Mouse (Mus musculus) c-Kit-positive CD71-positive TER-119-negative erythroid progenitor cells, embryonic 14.5 days (primary cell): Measurements from ENCODE around the gene Erg.

Source experiments
- DNase-seq: peaks from one replicate; pipeline ENCODE4 v3.0.0-alpha.2; 2013; ENCODE audit warnings: low read depth

Erg gene

GRCm38 (mm10) chr16:95584751-95585528, 1.5 kb downstream of the Erg start:
- no peak for DNase-seq

- no peak for DNase-seq
These were observed 7.1 kb downstream of the Erg start for GRCm38 (mm10) chr16:95579289-95579688.

- no peak for DNase-seq
These were observed 13.2 kb downstream of the Erg start for GRCm38 (mm10) chr16:95573163-95573562.

GRCm38 (mm10) chr16:95570616-95571015, 15.8 kb downstream of the Erg start:
- DNase-seq: peak; percentile 32

- DNase-seq: no peak
These were observed 29.6 kb downstream of the Erg start for GRCm38 (mm10) chr16:95556834-95557233.

- no peak for DNase-seq
These were observed 33.3 kb downstream of the Erg start for GRCm38 (mm10) chr16:95553136-95553535.

GRCm38 (mm10) chr16:95552495-95552894, 33.9 kb downstream of the Erg start:
- no peak for DNase-seq

- DNase-seq: no peak
These were observed 35.9 kb downstream of the Erg start for GRCm38 (mm10) chr16:95550496-95550895.

- DNase-seq: no peak
These were observed 41.6 kb downstream of the Erg start for GRCm38 (mm10) chr16:95544753-95545152.

- no peak for DNase-seq
These were observed 42.9 kb downstream of the Erg start for GRCm38 (mm10) chr16:95543471-95543870.

- no peak for DNase-seq
These were observed 51.2 kb downstream of the Erg start for GRCm38 (mm10) chr16:95535151-95535550.

GRCm38 (mm10) chr16:95532387-95533077, 53.9 kb downstream of the Erg start:
- DNase-seq: no peak

- no peak for DNase-seq
These were observed 58.8 kb downstream of the Erg start for GRCm38 (mm10) chr16:95527561-95527960.

- DNase-seq: no peak
These were observed 66.9 kb downstream of the Erg start for GRCm38 (mm10) chr16:95519520-95519919.

GRCm38 (mm10) chr16:95506051-95506450, 80.3 kb downstream of the Erg start:
- DNase-seq: no peak

GRCm38 (mm10) chr16:95496582-95497300, 89.7 kb downstream of the Erg start:
- no peak for DNase-seq

GRCm38 (mm10) chr16:95494108-95494507, 92.3 kb downstream of the Erg start:
- DNase-seq: no peak

- no peak for DNase-seq
These were observed 93.1 kb downstream of the Erg start for GRCm38 (mm10) chr16:95493336-95493735.

GRCm38 (mm10) chr16:95492146-95492545, 94.2 kb downstream of the Erg start:
- no peak for DNase-seq

GRCm38 (mm10) chr16:95490386-95490785, 96.0 kb downstream of the Erg start:
- DNase-seq: no peak

- DNase-seq: no peak
These were observed 98.6 kb downstream of the Erg start for GRCm38 (mm10) chr16:95487606-95488351.

GRCm38 (mm10) chr16:95481176-95481575, 105.2 kb downstream of the Erg start:
- DNase-seq: no peak
